8 mouse cellular contexts compared by ENCODE assay signal in the genomic region with DNA sequence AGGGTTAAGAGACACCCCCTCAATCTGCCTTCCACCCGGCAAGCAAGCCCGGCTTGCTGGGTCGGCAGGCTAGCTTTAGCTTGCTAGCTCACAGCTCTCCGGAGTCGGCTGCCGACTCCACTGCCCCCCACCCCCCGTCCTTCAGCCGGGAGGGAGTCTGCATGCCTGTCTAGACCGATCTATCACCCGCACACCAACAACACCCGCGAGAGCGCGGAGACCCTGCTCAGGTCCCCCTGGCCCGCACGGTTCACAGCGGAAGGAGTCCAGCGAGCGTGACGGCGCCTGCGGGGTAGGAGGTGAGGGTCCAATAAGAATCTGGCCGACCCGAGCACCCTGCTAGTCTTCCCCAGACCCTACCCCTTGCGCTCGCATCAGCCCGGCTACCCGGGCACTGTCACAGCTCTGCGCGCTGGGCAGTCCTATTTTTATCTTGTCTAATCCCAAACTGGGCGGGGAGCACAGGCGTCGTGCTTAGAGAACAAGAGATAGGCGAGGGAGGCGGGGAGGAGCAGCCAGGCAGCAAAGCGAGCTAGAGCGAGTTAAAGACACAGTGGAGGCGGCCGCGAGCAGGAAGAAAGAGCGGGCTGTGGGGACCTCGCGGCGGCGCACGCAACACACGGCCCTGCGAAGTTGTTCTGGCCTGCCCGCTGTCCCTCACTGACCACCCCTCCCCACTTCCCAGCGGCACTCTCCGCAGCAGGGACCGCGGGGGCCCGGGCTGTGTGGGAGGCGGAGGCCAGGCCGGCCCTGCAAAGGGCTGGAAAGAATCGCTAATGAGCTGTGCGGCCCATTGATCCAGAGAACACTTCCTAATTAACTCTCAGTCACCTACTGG.
A peak's percentile ranks its signal among the peaks of the same experiment; 100 is the strongest.
DNase-seq lines count a peak whose midpoint lies in the region; ATAC-seq and TF ChIP-seq lines count a peak whose summit lies in the region.

No protein-coding gene starts in this region.

- H3K36me3 ChIP-seq in hindbrain, postnatal 0 days (ENCODE audit: insufficient read depth, low read length): no peaks in the 10 kb centered on the region
- no peaks in the 10 kb centered on the region for H3K36me3 ChIP-seq in limb, embryonic 11.5 days (ENCODE audit: control insufficient read depth, insufficient read depth, low read length)

- intact Hi-C loops in gastrocnemius, postnatal 14 days (cut with DNase I; ENCODE audit: low total_unique reads): no loop called here

- H3K27ac ChIP-seq in hindbrain, postnatal 0 days: peak overlapping the region; percentile 48; the same call in 1 of the 2 replicates
- H3K27ac ChIP-seq in limb, embryonic 11.5 days (replicated peaks; ENCODE audit: low read depth, low read length): no peak overlapping the region

- H3K4me2 ChIP-seq in hindbrain, postnatal 0 days (ENCODE audit: low read depth, low read length): peak overlapping the region; percentile 70
- H3K4me2 ChIP-seq in limb, embryonic 11.5 days (ENCODE audit: low read depth, severe bottlenecking): peak overlapping the region; percentile 86

- H3K9ac ChIP-seq in hindbrain, postnatal 0 days (replicated peaks; ENCODE audit: low read length): peak overlapping the region; percentile 50
- peak overlapping the region; percentile 22 for H3K9ac ChIP-seq in limb, embryonic 11.5 days (ENCODE audit: low read length)

- no peaks in the 10 kb centered on the region for H3K27me3 ChIP-seq in hindbrain, postnatal 0 days (ENCODE audit: insufficient read depth, low read length)
- peaks cover 74% of the 10 kb centered on the region for H3K27me3 ChIP-seq in limb, embryonic 11.5 days (ENCODE audit: control insufficient read depth, insufficient read depth, low read length)

- WGBS in hindbrain, postnatal 0 days: 3% methylated on average over 56 of the region's 58 CpGs
- 1% methylated on average over 51 of the region's 58 CpGs for WGBS in limb, embryonic 11.5 days

- peak; percentile 48 for DNase-seq in layer of hippocampus, adult 11-12 months (ENCODE audit: low spot score)
- no peak for DNase-seq in layer of hippocampus, adult 9-10 months (ENCODE audit: low spot score)
- DNase-seq in cerebellum, postnatal 25 days: peak; percentile 65 to 74
- DNase-seq in gastrocnemius, postnatal 14 days: peak; percentile 63
- peak; percentile 70 for DNase-seq in hindbrain, postnatal 0 days (ENCODE audit: low spot score)
- no peak for DNase-seq in limb, embryonic 11.5 days (ENCODE audit: low spot score)
- peak; percentile 30 to 47 for DNase-seq in spleen, adult 18-20 months

- H3K4me1 ChIP-seq in hindbrain, postnatal 0 days (ENCODE audit: insufficient read depth, low read length): 0 out of 2 replicates have a peak, but pooled peaks cover 5% of the 10 kb centered on the region
- H3K4me1 ChIP-seq in limb, embryonic 11.5 days (ENCODE audit: control insufficient read depth, insufficient read depth, low read length): peaks cover 29% of the 10 kb centered on the region

- no peaks in the 10 kb centered on the region for H3K9me3 ChIP-seq in hindbrain, postnatal 0 days (ENCODE audit: low read length)
- H3K9me3 ChIP-seq in limb, embryonic 11.5 days (ENCODE audit: control insufficient read depth, low read length): no peaks in the 10 kb centered on the region

- ATAC-seq in hindbrain, postnatal 0 days: peak; percentile 53
- 0 out of 2 replicates have a peak, but pooled peaks have one; percentile 13 for ATAC-seq in limb, embryonic 11.5 days (ENCODE audit: insufficient number of reproducible peaks, low FRiP score, low TSS enrichment, low read depth)
- peak; percentile 86 for ATAC-seq in megakaryocyte-erythroid progenitor cell, adult 5-6 weeks (replicated peaks; ENCODE audit: low FRiP score, low TSS enrichment, poor library complexity, severe bottlenecking)

- TF ChIP-seq CTCF in hindbrain, postnatal 0 days (IDR thresholded peaks at IDR 0.05; ENCODE audit: low read depth): no peak

- peak overlapping the region; percentile 56 for H3K4me3 ChIP-seq in hindbrain, postnatal 0 days (ENCODE audit: low read length)
- H3K4me3 ChIP-seq in limb, embryonic 11.5 days (ENCODE audit: low read depth, low read length): peak overlapping the region; percentile 61

Comparison
In these comparisons a context has a peak if more than half of its experiments do, and no peak if none do; other contexts are left out.
1. DNase-seq: peak in layer of hippocampus, adult 11-12 months (single experiment), cerebellum, postnatal 25 days (2 of 2), gastrocnemius, postnatal 14 days (single experiment), hindbrain, postnatal 0 days (single experiment) and spleen, adult 18-20 months (2 of 2); none in layer of hippocampus, adult 9-10 months (single experiment) and limb, embryonic 11.5 days (single experiment).
2. ATAC-seq: peak in every context shown above with its lines; median percentile 86 in megakaryocyte-erythroid progenitor cell, adult 5-6 weeks; 53 in hindbrain, postnatal 0 days; 13 in limb, embryonic 11.5 days.